Mouse (Mus musculus) adrenal gland, adult 18-20 months (tissue): ENCODE results near the gene Ctsg. TPM values are rescaled to one million over a fixed set of nuclear protein-coding genes. Genes with fewer than 3 reads are reported as not detected.
"Not testable (repeated sequence)": the region's sequence is repeated elsewhere in the genome, so short reads cannot be mapped to it uniquely, and the experiment has no call there.

ENCODE experiments used
- DNase-seq, 2 experiments: peaks; one replicate each; pipeline ENCODE4 v3.0.0; 2021 to 2022; ENCODE audit warnings: low spot score in 2 of 2
- long read RNA-seq, 2 experiments: library from polyadenylated mRNA; stranded (forward); transcript quantifications; one replicate each; pipeline ENCODE4 v2.0.0; 2021
- total RNA-seq, 2 experiments: library from RNA; stranded (reverse); gene quantifications; 1 replicate in 1 of 2; 2 replicates in 1 of 2; pipeline ENCODE4 v1.2.3; 2021

The Ctsg gene
- not detected for total RNA-seq
- long read RNA-seq, experiment 1, result 0 reads
- long read RNA-seq, experiment 2, result 0 reads

DNA sequence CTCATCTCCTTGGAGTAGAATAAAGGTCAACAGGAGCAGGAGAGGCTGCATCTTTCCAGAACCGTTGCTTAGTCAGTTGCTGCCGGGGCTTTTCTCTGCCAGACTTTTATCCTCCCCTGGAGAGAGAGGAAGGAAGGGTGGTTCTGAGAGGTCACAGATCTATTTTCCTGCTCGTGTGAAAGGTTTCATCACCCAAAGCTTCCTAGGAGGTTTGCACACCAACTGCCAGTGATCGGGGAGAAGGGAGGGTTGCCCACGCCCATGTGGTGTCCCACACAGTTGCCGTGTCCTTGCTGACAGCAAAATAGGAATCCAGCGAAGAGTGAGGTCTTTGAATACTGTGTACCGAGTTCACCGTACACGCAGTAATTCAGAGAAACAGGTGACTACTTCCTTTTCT is at the start of gene Ctsg:
Gene Ctsg, minus strand, starts transcription at position 189 of the 400 bp plus-strand sequence.
- no peak for DNase-seq

DNA sequence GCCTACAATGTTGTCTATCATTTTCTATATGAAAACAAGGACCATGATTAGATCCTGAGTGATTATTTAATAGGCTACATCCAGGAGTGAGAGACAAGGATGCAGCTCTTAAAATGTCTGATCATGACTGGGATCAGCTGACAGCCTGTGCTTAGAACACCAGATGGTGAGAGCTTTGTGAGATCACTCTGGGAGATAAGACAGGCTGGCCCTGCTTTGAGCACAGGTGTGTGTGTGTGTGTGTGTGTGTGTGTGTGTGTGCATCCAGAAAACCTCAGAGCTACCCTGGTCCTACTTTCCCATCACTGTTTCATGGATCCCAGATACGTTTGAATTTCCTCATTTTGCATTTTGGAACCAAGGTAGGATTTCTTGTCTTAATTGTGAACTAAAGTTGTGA is 31.3 kb upstream of the Ctsg start:
- not testable (repeated sequence) for DNase-seq

DNA sequence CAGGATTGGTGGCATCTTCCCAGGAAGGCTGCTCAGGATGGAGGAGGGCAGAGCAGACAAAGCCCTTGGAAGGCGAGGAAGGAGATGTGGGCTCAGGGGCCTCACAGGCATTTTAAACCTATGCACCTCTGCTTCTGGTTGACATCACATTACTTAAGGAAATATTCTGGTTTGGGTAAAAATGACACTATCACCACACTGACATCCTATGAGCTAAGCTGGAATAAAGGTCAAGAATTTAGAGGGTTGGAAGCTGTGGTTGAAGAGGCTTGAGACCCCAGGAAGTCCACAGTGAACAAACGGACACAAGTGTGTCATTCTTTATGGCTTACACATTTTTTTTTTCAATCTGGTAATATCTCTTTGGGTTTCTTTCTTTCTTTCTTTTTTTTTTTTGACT is 30.1 kb upstream of the Ctsg start, which contains the start of gene Gzmd:
Gene Gzmd, minus strand, starts transcription at position 101 of the 400 bp plus-strand sequence.
- DNase-seq, result not testable (repeated sequence)

DNA sequence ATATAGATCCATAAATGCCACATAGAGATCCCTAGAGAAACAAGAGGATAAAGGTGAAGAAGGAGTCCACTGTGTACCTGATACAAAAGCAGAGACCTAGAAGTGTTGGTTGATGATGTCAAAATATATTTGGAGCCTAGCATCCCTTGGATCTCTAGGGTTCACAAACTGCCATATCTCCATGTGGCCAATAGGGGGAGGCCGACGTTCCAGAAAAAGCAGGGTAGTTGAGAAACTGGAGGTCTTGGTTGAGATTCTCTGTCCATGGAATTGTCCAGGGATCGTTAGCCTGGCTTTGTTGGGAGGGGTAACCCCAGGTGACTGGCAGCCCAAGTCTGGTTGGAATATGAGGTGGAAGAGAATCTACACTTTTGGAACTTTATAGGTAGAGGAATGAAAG is 26.0 kb upstream of the Ctsg start:
- no peak for DNase-seq

DNA sequence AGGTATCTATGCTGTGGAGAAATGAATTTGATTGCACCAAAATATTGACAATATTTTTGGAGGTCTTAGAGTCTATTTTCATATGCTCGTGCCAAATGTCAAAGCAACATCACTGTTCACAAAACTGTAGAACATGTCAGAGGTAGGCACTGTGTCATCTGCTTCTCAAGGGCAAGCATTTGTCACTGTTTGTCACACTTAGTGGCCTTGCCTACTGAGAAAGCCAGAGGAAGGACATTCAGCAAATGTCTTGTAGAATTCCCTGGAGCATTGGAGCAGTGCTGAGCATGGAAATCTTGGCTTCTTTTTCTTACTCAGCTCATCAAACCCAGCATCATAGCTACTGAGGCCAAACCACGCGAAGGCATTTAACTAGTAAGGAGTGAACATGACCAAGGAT is 21.1 kb upstream of the Ctsg start:
- DNase-seq, result no peak

DNA sequence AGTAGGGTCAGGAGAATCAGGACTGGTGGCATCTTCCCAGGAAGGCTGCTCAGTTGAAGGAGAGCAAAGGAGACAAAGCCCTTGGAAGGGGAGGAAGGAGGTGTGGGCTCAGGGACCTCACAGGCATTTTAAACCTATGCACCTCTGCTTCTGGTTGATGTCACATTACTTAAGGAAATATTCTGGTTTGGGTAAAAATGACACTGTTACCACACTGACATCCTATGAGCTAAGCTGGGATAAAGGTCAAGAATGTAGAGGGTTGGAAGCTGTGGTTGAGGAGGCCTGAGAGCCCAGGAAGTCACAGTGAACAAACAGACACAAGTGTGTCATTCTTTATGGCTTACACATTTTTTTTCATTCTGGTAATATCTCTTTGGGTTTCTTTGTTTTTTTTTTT is 18.2 kb upstream of the Ctsg start, which contains the start of gene Gzme:
Gene Gzme, minus strand, starts transcription at position 101 of the 400 bp plus-strand sequence.
- no peak for DNase-seq

DNA sequence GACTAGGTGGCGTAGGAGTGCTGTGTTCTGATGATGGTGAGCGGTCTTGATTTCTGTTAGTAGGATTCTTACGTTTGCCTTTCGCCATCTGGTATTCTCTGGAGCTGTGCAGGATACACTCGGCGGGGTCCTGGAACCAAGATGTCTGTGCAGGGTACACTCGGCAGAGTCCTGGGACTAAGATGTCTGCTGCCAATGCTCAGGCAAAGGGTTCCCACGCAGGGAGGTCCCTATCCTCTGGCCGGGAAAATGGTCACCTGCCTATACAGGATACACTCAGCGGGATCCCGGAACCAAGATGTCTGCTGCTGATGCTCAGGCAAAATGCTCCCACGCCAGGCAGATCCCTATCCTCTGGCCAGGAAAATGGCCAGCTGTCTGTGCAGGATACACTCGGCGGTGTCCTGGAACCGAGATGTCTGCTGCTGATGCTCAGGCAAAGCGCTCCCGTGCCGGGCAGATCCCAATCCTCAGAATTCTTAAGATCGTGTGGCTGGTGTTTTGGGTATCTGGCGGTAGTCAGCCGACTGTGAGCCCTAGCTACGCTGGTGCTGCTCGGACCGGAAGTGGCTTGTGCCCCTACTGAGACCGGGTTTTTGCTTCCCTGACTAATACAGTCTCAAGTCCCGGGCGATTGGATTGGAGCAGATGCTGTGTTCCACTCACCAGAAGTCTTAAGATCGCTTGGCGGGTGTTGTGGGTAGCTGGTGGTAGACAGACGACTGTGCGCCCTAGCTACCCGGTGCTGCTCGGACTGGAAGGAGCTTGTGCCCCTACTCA is 13.3 kb upstream of the Ctsg start:
- not testable (repeated sequence) for DNase-seq

DNA sequence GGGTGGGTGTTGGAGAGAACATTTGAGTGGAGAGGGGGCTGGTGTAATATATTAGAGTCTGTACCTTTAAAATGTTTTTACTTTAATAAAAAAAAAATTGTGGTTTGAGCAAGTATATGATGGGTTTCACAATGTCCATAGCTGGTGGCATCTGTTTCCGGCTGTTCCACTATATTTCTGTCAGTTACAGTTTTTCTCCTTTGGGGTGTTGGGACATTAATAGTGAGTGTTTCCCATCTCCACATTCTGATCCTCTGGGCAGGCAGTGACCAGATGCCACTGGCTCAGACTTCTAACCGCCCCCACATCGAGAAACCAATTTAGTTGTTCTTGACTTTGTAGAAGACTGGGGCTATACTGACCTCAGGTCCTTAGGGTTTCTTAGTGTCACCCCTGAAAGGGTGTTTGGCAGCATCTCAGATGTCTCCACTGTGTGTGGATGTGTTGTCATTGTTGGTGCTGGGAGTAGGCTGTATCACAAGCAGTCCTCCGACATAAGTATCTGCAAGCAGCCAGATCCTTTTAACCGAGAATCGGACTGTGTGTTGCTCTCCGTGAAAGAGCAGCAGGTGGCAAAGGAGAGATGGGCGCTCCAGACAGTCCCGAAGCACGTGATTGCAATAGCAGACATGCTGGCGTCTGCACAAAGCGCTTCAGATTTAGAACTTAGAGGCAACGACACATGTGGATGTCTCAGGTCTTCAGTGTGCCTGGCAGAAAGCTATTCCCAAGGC is 3.2 kb upstream of the Ctsg start:
- DNase-seq, result no peak

DNA sequence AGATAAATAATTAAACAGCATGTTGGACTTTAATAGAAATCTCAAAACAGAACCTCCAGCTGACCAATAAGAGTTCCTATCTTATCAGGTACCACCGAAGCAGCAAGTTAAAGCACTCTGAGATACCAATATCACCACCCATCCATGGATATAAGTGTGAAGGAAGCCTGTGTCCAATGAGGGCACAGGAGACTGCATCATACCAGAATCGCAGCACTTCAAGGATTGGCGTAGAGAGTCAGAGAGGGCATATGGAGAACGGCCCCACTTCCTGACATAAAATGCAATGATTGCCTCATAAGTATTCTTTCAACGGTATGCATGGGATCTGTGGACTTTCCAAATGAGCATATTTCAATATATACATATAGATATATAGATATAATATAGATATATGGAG is 2.6 kb upstream of the Ctsg start:
- DNase-seq, result no peak

DNA sequence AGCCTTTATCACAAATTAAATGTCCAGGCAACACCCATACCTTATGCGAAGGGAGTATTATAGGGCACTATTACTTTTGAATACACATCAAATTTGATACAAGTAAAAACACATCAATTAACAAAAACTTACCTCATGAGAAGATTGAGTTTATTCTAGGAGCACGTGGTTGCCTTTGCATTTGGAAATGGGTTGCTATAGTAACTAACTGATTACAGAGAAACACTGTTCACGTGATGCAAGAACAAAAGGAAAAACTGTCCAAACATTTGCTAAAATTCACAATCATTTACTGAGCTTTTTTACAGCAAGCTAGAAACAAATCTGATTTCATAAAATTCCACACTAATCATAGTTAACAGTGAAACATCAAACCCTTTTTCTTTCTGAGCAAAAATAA is 1.1 kb upstream of the Ctsg start:
- no peak for DNase-seq

DNA sequence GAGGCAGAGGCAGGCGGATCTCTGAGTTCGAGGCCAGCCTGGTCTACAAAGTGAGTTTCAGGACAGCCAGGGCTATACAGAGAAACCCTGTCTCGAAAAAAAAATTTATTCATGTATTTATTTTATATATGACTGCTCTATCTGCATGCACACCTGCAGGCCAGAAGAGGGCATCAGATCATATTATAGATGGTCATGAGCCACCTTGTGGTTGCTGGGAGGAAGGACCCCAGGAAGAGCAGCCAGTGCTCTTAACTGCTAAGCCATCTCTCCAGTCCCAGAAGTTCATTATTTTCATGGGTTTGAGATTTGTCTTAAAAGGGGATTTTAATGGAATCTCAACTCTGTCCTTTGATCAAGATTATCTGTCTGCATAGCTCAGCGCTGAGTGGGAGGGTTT is 3.4 kb downstream of the Ctsg start:
- DNase-seq, result no peak

DNA sequence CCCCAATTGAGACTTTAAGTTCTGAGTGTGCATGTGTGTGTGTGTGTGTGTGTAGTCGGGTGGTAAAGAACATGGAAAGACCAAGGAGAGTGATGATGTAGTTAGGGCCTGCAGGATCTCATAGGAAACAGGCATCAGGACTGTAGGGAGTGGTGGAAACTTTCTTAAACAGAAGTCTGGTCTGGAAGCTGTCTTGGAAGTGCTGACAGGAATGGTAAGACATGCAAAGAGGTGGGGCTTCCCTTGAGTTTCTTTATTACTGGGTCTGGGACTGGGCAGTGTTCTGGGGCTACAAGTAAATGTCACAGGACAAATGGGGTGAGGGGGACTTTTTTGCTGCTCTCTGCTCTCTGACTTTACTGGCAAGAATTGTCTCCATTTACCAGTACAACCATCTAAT is 4.8 kb downstream of the Ctsg start:
- no peak for DNase-seq

DNA sequence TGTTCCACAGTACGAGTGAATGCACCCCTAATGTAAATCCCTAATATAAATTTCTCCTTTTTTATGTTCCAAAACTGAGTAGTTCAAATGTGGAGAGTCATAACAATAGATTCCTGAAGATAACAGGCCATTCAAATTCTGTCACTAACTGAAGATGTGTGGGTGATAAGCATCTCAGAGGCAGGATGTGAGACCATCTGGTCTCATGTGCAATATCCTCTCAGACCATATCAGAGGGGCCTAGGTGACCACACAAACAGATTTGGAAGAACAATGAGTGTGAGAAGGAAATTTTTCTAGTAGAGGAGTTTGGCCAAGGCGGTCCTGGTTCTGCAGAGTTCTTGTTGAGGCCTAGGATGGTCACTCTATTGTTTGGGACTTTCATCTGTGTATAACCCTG is 9.0 kb downstream of the Ctsg start:
- DNase-seq, result no peak

DNA sequence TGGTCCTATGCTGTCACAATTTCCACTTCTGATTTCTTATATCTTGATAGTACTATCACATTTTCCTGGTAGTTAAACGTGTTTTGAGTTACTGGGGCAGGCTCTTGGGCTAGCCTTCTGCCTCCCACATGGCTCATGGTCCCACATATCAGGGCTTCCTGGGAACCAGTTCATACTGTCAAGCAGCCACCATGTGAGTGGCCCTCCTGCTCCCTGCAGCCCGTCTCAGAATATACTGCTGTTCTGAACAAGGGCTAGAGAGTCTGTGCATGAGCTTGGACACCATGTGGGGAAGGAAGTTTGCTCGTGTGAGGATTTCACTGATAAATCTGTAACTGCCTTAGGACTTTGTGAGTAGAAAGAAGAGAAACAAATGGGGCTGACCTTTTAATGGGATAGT is 15.7 kb downstream of the Ctsg start:
- DNase-seq, result no peak

DNA sequence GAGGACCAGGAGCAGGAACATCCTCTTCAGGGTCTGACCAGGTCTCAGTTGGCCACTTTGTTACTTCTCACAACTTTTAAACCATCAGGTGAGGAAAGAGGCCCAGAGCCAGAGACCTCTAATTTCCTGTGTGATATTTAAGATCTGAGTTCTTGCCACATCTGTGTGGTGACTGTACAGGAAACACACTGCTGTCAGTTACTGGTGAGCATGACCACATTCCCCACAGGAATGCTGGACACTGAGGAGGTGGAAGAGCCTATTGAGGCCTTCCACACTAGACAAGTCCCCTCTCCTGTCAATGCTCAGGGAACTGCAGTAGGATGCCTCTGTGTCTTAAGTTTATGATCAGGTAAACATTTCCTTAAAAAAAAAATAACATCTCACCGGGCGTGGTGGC is 17.2 kb downstream of the Ctsg start, which contains the start of gene Mcpt8:
Gene Mcpt8, minus strand, starts transcription at position 107 of the 400 bp plus-strand sequence.
- DNase-seq, result no peak

DNA sequence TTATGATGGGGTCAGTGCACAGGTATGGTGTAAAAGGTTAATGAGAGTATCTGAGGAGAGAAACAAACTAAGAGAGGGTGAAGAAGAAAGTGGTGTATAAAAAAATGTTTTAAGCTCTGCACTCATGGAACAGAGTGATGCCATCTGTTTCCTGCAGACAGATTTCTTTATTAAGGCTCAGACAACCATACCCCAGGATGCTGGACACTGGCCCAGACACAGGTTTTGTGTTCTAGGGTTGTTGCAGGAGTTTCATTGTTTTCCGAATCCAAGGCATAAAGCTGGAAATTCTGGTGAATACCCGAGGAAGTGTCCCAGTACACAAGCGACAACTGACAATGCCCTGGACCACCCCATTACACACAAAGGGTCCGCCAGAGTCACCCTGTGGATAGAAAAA is 20.4 kb downstream of the Ctsg start:
- no peak for DNase-seq

DNA sequence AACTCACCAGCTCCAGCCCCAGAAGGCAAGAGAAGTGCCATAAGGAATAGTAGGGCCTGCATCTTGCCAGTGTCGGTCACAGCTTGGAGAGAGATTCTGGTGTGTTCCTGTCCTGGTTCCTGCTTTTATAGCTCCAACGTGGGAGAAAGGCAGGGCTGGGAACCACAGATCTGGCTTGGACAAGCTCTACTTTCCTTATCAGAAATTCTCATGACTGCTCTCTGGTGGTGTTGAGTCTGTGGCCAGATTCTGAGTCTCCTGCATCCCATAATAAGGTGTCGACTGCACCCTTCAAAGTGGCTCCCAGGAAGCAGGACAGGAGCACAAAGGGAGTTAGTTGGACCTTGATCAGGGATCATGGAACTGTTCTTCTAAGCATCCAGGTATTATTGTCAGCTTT is 40.2 kb downstream of the Ctsg start, which contains the start of gene Mcpt4:
Gene Mcpt4, minus strand, starts transcription at position 101 of the 400 bp plus-strand sequence.
- DNase-seq, result not testable (repeated sequence)

DNA sequence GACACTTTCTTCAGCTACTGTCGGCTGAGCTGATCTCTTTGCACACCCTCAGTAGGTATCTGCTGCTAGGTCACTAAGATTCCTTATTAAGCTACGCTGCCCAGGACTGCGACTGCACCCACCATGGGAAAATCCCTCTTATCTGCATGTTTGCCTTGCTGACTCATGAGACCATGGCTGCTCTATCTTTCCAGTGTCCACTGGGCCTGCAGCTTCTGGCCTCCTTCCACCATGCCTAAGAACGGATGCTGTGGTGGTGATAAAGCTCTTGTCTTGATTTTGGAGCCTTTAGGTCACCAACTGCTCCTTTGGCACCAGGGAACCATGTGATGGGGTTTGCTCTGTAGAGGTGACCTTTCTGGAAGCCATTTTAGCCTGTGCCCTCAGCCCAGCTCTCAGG is 44.7 kb downstream of the Ctsg start:
- DNase-seq, result no peak

DNA sequence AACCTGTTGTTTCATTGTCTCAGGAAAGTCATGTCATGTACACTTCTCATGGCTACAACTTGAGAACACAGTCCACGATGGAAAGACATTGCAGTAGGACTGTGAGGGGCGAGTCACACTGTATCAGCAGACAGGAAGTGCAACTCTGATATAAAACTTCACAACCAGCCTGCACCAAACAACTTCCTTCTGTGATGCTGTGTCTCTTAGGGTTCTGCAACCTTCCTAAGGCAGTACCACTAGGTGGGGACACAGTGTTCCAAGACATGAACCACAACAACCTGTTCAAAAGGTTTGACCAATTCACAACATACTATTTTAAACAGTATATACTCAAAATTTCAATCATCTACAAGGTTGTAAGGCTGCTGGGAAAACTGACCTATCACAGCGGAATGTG is 47.0 kb downstream of the Ctsg start:
- no peak for DNase-seq
